Mouse (Mus musculus) heart, postnatal 0 days (tissue): ENCODE results near the gene Bfsp2.

ENCODE experiments used
- CTCF ChIP-seq: IDR thresholded peaks from 2 replicates; pipeline ENCODE4 v1.5.1; 2016; ENCODE audit warnings: antibody characterized with exemption, control low read depth, low read depth
- EP300 ChIP-seq: IDR thresholded peaks from 2 replicates; pipeline ENCODE4 v1.6.1; 2016; ENCODE audit warnings: antibody characterized with exemption, low read depth

GRCm38 (mm10) chr9:103489883-103490282 is 9.7 kb upstream of the Bfsp2 start:
- TF ChIP-seq CTCF, result no peak
- TF ChIP-seq EP300, result no peak
